Mouse (Mus musculus) spleen, adult 2 months (tissue): ENCODE measurements at regions not wholly inside any gene's neighbourhood (a gene's known extent, or its start where the extent isn't known, plus 50 kb on each side); places are given as distances from the start of the nearest gene placed in this dataset.

Experiments
- CTCF ChIP-seq: fragments of 200-500 bp; IDR thresholded peaks from 2 replicates; pipeline ENCODE4 v1.5.1; 2011; ENCODE audit warnings: mild to moderate bottlenecking, inconsistent platforms; ENCODE audit not compliant: insufficient read depth, insufficient read length, insufficient replicate concordance; ENCODE audit errors: extremely low read depth
- POLR2A ChIP-seq: fragments of 200-500 bp; IDR thresholded peaks from 2 replicates; pipeline ENCODE4 v1.6.1; 2011; ENCODE audit warnings: low read depth, low read length, inconsistent platforms

DNA sequence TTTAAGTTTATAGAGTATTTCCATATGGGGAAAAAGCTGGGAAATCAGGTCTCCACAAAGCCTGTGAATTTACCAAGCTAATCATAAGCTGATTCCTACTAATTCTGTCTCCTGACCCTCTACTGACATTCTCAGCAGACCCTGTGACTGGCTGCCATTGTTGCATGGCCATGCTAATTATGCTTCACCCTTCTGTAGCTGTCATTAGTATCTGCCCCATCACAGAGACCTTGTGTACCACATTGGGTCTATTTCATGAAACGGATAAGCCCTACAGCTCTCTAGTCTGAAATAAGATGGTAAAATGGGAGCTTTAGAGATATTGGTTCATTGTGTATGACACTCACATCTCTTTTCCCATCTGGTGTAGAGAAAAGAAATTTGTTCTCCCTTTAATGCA, 296.0 kb upstream of the Nbea start:
- TF ChIP-seq CTCF (no peak), POLR2A (no peak)
